Mouse (Mus musculus) olfactory bulb, adult 2 months (tissue): Measurements from ENCODE around the gene Dus2.

Experiments used
- CTCF ChIP-seq: fragments of 200-500 bp; IDR thresholded peaks from 2 replicates; pipeline ENCODE4 v1.5.1; 2012; ENCODE audit warnings: low read depth, mild to moderate bottlenecking, low read length, moderate library complexity; ENCODE audit not compliant: insufficient read depth
- POLR2A ChIP-seq: fragments of 200-500 bp; IDR thresholded peaks from 2 replicates; pipeline ENCODE4 v1.6.1; 2012; ENCODE audit warnings: mild to moderate bottlenecking, low read depth, low read length, moderate library complexity; ENCODE audit not compliant: insufficient read depth

DNA sequence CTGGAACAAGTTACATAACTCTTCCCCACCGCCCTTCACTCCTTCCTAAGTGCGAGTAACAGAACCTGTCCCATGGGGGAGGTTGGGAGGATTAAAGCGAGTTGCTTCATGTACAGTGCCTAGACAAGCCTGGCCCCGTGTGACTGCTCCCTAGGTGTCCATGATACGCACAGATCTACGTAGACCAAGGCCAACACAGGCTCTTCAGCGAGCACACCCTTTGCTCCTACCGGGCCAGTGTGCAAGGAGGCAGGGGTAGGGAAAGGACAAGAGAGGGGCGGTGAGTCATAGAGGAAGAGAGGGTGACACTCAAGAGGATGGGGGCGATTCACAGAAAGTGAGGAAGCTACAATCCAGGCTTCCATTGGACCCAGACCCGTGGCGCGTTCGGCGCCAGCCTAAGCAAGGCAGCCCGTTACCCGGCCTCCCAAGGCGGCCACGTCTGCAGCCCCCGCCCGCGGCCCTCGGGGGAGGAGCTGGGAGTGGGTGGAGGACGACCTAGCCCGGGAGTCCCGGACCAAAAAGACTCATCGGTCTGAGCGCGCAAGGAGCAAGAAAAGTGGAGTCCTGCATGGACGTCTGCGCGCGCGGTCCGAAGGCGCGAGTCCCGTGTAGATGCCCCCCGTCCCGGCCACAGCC, 25.8 kb upstream of the Dus2 start:
- TF ChIP-seq CTCF (no peak), POLR2A (no peak)
